Mouse (Mus musculus) C2C12 (cell line): ENCODE results near the gene Gipc1. TPM values are rescaled to one million over a fixed set of nuclear protein-coding genes. Genes with fewer than 3 reads are reported as not detected.

Source experiments
- H3K27me3 ChIP-seq: one replicate; pipeline ENCODE4 v1.6.1; 2011; ENCODE audit not compliant: control insufficient read depth, insufficient read depth, insufficient read length
- H3K36me3 ChIP-seq: one replicate; pipeline ENCODE4 v1.6.1; 2011; ENCODE audit not compliant: control insufficient read depth, insufficient read depth
- H3K4me3 ChIP-seq: one replicate; pipeline ENCODE4 v1.5.1; 2011; ENCODE audit warnings: mild to moderate bottlenecking, control low read depth; ENCODE audit not compliant: poor library complexity, insufficient read depth, severe bottlenecking
- H3K79me2 ChIP-seq: one replicate; pipeline ENCODE4 v1.6.1; 2011; ENCODE audit not compliant: control insufficient read depth, insufficient read depth
- H3K79me3 ChIP-seq: one replicate; pipeline ENCODE4 v1.6.1; 2011; ENCODE audit warnings: low read depth, control low read depth
- H3ac ChIP-seq: one replicate; pipeline ENCODE3; 2011; ENCODE audit warnings: low read depth; ENCODE audit not compliant: control insufficient read depth, insufficient read length
- CEBPB ChIP-seq: IDR thresholded peaks from one replicate; pipeline ENCODE4 v1.6.1; 2011; ENCODE audit warnings: low read depth, mild to moderate bottlenecking, control low read depth, moderate library complexity
- CTCF ChIP-seq: IDR thresholded peaks from one replicate; pipeline ENCODE4 v1.5.1; 2011; ENCODE audit not compliant: control insufficient read depth, insufficient read depth, insufficient read length
- FOSL1 ChIP-seq: IDR thresholded peaks from one replicate; pipeline ENCODE4 v1.8.0; 2011; ENCODE audit warnings: mild to moderate bottlenecking, low read length; ENCODE audit not compliant: poor library complexity, insufficient read depth, severe bottlenecking
- MAX ChIP-seq: IDR thresholded peaks from one replicate; pipeline ENCODE4 v1.6.1; 2011; ENCODE audit warnings: mild to moderate bottlenecking, control low read depth
- MYOD1 ChIP-seq: IDR thresholded peaks from one replicate; pipeline ENCODE4 v1.6.1; 2011; ENCODE audit warnings: low read depth; ENCODE audit not compliant: control insufficient read depth, insufficient read length
- MYOG ChIP-seq: IDR thresholded peaks from one replicate; pipeline ENCODE4 v1.6.1; 2011; ENCODE audit not compliant: control insufficient read depth, insufficient read length; ENCODE audit errors: extremely low read depth
- USF1 ChIP-seq: IDR thresholded peaks from one replicate; pipeline ENCODE4 v1.6.1; 2011; ENCODE audit warnings: low read depth, mild to moderate bottlenecking, control low read depth, moderate library complexity
- polyA plus RNA-seq: library from polyadenylated mRNA; unstranded; fragments of >200 nt; fragmentation: generic; extraction: Trizol; gene quantifications from one replicate; pipeline ENCODE4 v1.2.1, GENCODE M21; 2012; ENCODE audit warnings: missing spikeins

Gene Gipc1
- polyA plus RNA-seq, 1 experiment = 81.8 TPM

DNA sequence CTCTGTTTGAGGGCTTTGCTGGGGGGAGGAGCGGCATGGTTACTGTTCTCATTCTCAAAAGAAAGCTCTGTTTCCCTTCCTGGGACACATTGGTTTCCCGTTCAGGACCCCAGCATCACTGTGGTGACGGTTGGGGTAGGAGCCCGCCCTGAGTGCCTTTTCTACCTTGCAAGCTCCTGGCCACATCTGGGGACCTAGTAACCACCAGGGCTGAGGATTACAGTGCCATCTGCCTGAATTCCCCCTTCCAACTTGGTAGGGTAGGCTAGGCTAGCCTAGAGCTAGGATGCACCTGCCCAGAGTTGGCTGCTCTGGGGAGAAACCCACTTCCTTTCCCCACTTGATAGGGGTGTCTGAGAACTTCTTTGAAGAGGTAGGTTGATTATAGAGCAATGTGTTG is 40.6 kb upstream of the Gipc1 start:
- no peak for TF ChIP-seq MAX
- no peak for TF ChIP-seq MYOD1
- TF ChIP-seq CTCF = no peak
- no peak for TF ChIP-seq MYOG
- no peak for TF ChIP-seq CEBPB
- no peak for TF ChIP-seq FOSL1
- no peak for TF ChIP-seq USF1
- H3K79me2 ChIP-seq = peaks cover 46% of the 10 kb centered on the region
- H3ac ChIP-seq = no peak overlapping the region
- peaks cover 25% of the 10 kb centered on the region for H3K79me3 ChIP-seq
- peaks cover 34% of the 10 kb centered on the region for H3K36me3 ChIP-seq
- no peaks in the 10 kb centered on the region for H3K27me3 ChIP-seq
- H3K4me3 ChIP-seq = no peak overlapping the region

DNA sequence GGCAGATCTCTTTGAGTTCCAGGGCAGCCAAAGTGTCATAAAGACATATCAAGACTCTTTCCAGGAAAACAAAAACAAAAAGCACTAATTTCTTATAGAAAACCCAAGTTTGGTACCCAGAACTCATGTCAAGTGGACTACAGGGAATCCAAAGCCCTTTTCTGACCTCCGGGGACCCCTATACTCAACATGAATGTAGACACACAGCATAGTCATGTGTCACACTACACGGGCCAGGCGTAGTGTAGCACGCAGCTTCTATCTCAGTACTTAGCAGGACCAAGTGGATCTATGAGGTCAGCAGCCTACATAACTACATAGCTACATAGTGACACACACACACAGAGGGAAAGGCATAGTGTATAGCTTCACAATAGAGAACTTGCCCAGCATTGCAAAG is 38.8 kb upstream of the Gipc1 start:
- TF ChIP-seq MYOD1 (no peak), CTCF (no peak), MYOG (no peak)
- peaks cover 24% of the 10 kb centered on the region for H3K79me3 ChIP-seq
- H3ac ChIP-seq = no peak overlapping the region
- peaks cover 34% of the 10 kb centered on the region for H3K36me3 ChIP-seq
- no peaks in the 10 kb centered on the region for H3K27me3 ChIP-seq
- H3K4me3 ChIP-seq = no peak overlapping the region
- H3K79me2 ChIP-seq = peaks cover 31% of the 10 kb centered on the region

DNA sequence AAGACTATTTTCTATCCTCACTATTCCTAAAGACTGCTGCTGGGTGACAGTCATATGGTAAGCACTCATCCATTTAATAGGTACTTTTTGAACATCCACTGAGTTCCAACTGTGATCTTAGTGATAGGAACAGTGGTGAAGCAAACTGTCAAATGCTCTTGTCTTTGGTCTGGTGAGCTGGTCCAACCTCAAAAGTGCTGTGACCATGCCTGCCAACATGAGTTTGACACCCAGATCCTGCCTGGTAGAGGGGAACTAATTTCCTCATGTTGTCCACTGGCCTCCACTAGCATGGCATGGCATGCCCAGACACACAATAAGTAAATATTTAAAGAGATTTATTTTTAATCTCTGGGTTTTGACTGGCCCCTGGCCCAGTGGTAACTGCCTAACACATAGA is 35.9 kb upstream of the Gipc1 start:
- Histone ChIP-seq H3K79me3 (no peaks in the 10 kb centered on the region), H3ac (no peak overlapping the region), H3K79me2 (peaks cover 2% of the 10 kb centered on the region), H3K4me3 (no peak overlapping the region), H3K27me3 (no peaks in the 10 kb centered on the region), H3K36me3 (peaks cover 15% of the 10 kb centered on the region)
- no peak for TF ChIP-seq CTCF
- no peak for TF ChIP-seq MYOD1
- TF ChIP-seq CEBPB = no peak
- TF ChIP-seq FOSL1 = no peak
- TF ChIP-seq MYOG = no peak
- no peak for TF ChIP-seq USF1
- no peak for TF ChIP-seq MAX

DNA sequence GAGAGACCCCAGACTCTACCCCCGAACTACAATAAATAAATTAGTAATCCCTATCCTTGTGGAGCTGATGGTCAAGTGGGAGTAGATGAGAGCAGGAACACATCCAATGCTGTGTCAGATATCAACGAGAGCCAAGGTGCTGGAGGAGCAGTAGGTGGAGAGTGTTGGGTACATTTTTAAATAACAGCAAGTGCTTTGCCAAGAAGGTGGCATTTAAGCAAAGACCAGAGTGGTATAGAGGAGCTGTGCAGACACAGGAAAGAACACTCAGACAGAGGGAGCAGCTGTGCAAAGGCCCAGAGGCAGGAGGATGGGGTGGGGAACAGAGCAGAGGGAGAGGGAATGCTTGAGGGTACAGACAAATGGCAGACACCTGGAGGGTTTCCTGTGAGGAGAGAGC is 35.4 kb upstream of the Gipc1 start:
- TF ChIP-seq MYOD1 = no peak
- TF ChIP-seq MAX = no peak
- TF ChIP-seq FOSL1 = no peak
- no peak for TF ChIP-seq CEBPB
- TF ChIP-seq CTCF = no peak
- TF ChIP-seq MYOG = no peak
- TF ChIP-seq USF1 = no peak
- Histone ChIP-seq H3K79me2 (no peaks in the 10 kb centered on the region), H3K79me3 (no peaks in the 10 kb centered on the region), H3K36me3 (peaks cover 10% of the 10 kb centered on the region), H3ac (no peak overlapping the region), H3K27me3 (no peaks in the 10 kb centered on the region), H3K4me3 (no peak overlapping the region)

DNA sequence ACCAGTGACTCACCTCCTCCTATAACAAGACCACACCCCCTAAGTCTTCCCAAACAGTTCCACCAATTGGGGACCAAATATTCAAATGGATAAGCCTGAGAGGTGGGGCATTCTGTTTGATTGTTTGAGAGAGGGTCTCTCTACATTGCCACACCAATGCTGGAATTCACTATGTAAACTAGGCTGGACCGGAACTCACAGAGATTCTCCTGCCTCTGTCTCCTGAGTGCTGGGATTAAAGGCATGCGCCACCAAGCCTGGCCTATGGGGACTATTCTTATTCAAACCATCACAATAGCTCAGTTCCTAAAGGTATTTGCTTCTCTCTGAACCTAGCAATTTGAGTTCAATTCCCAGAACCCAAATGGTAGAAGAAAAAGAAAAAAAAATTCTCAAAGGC is 33.9 kb upstream of the Gipc1 start:
- no peak for TF ChIP-seq MYOD1
- no peak for TF ChIP-seq FOSL1
- TF ChIP-seq CTCF = no peak
- no peak for TF ChIP-seq CEBPB
- no peak for TF ChIP-seq MYOG
- Histone ChIP-seq H3ac (no peak overlapping the region), H3K27me3 (no peaks in the 10 kb centered on the region), H3K79me2 (no peaks in the 10 kb centered on the region), H3K4me3 (no peak overlapping the region), H3K79me3 (no peaks in the 10 kb centered on the region), H3K36me3 (no peaks in the 10 kb centered on the region)

DNA sequence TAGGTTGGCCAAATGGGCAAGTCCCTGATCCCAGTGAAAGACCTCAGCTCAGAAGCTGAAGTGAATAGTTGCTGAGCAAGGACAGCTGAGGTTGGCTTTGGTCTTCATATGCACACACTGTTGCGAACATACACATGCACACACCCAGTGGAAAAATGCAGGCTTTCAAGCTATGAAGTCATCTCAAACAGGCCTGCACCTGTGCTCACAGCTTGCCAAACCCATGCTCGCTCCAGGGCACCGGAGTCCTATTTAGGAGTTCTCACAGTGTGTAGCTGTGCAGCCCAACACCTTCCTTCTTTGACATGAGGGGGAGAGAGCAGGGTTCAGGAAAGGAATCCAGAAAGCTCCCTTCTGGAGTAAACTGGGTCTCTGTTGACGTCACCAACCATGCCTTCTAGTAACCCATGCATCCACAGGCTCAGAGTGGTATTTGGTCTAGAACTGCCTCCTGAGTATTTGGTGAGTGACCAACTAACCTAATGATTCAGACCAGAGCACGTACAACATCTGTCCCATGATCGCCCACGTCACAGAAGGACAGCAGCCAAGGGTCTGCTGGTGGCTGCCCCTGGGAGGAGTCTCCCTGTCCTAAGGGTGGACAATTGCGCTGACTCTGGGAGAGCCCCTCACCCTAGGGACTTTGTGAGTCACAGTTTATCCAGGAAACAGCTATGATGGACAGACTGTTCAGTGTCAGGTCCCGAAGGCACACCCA is 32.8 kb upstream of the Gipc1 start:
- Histone ChIP-seq H3K27me3 (no peaks in the 10 kb centered on the region), H3K79me2 (no peaks in the 10 kb centered on the region), H3K36me3 (no peaks in the 10 kb centered on the region), H3ac (no peak overlapping the region), H3K79me3 (no peaks in the 10 kb centered on the region), H3K4me3 (no peak overlapping the region)
- TF ChIP-seq MAX (no peak), MYOD1 (peak; percentile 18), CEBPB (no peak), FOSL1 (no peak), MYOG (no peak), USF1 (no peak), CTCF (no peak)
